Mouse (Mus musculus) liver, adult 2 months (tissue): ENCODE measurements around the gene Aatk. TPM values are rescaled to one million over a fixed set of nuclear protein-coding genes. Genes with fewer than 3 reads are reported as not detected.
A peak's percentile ranks its signal among the peaks of the same experiment; 100 is the strongest.

Experiments used
- DNase-seq: peaks from one replicate; pipeline ENCODE4 v3.0.0-alpha.2; 2011; ENCODE audit warnings: low read depth, low spot score; ENCODE audit errors: extremely low read depth
- H3K27ac ChIP-seq: fragments of 200-500 bp; replicated peaks from 2 replicates; pipeline ENCODE4 v1.5.1; 2012; ENCODE audit warnings: low read depth, mild to moderate bottlenecking, control low read depth, inconsistent platforms, low read length; ENCODE audit not compliant: insufficient read depth
- H3K27me3 ChIP-seq: fragments of 200-500 bp; 2 replicates; pipeline ENCODE4 v1.6.1; 2012; ENCODE audit warnings: mild to moderate bottlenecking, moderate library complexity, low read length, inconsistent platforms; ENCODE audit not compliant: control insufficient read depth, insufficient read depth
- H3K36me3 ChIP-seq: fragments of 200-500 bp; 2 replicates; pipeline ENCODE4 v1.6.1; 2012; ENCODE audit warnings: low read length, inconsistent platforms; ENCODE audit not compliant: control insufficient read depth, insufficient read depth
- H3K4me1 ChIP-seq: fragments of 200-500 bp; 2 replicates; pipeline ENCODE4 v1.6.1; 2011; ENCODE audit warnings: low read length; ENCODE audit not compliant: control insufficient read depth, insufficient read depth
- H3K4me3 ChIP-seq: fragments of 200-500 bp; 2 replicates; pipeline ENCODE4 v1.5.1; 2011; ENCODE audit warnings: low read depth, mild to moderate bottlenecking, control low read depth, low read length, moderate library complexity; ENCODE audit not compliant: insufficient read depth
- H3K79me2 ChIP-seq: fragments of 200-500 bp; 2 replicates; pipeline ENCODE4 v1.6.1; 2012; ENCODE audit warnings: inconsistent platforms, mild to moderate bottlenecking, low read length, moderate library complexity; ENCODE audit not compliant: control insufficient read depth, insufficient read depth
- H3K9ac ChIP-seq: fragments of 200-500 bp; 2 replicates; pipeline ENCODE4 v1.6.1; 2012; ENCODE audit warnings: low read depth, mild to moderate bottlenecking, control low read depth, inconsistent platforms, low read length
- CTCF ChIP-seq: fragments of 200-500 bp; IDR thresholded peaks from 2 replicates; pipeline ENCODE4 v1.5.1; 2011; ENCODE audit warnings: low read depth, low read length, control low read depth
- POLR2A ChIP-seq: fragments of 200-500 bp; IDR thresholded peaks from 2 replicates; pipeline ENCODE4 v1.6.1; 2011; ENCODE audit warnings: low read length, control low read depth; ENCODE audit not compliant: insufficient read depth; ENCODE audit errors: extremely low read depth
- WGBS: fragments of 180-500 bp; shearing (Covaris S2); methylation state at CpG from one replicate; pipeline ENCODE4 v1.1.7; 2018; 5-methylcytosine and 5-hydroxymethylcytosine counted together
- polyA plus RNA-seq: library from polyadenylated mRNA; depleted of rRNA; stranded (reverse); fragments of >200 nt; gene quantifications from 2 replicates; pipeline ENCODE4 v1.2.3, GENCODE M21; 2012
- total RNA-seq: library from RNA; depleted of rRNA; stranded (reverse); fragments of >200 nt; gene quantifications from 2 replicates; pipeline ENCODE4 v1.2.3, GENCODE M21; 2014

Aatk gene
- total and polyA plus RNA-seq, 2 experiments, result 1.0 to 2.0 TPM

DNA sequence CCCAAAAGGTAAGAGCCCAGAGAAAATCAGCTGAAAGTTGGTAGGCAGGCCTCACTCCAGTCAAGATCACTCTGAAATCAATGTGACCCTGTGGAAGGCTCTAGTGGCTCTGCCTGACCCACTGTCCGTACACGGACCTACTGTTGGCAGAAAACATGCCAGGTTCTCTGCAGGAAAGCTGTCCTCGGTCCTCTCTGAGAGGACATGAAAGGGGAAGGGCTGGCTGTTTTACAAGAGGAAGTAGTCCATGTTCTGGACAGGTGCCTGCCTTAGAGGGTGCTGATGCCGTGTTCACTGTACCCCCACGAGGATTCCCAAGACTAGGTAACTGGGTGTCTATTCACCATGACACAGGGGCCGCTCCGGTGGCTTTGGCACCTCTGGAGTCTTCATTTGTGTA lies 59.1 kb downstream of the Aatk start:
- no peak overlapping the region for H3K4me3 ChIP-seq
- no peak for TF ChIP-seq CTCF
- no peak for TF ChIP-seq POLR2A
- DNase-seq, result peak; percentile 84
- no peaks in the 10 kb centered on the region for H3K36me3 ChIP-seq
- H3K27me3 ChIP-seq, result no peaks in the 10 kb centered on the region
- peak overlapping the region; percentile 14 for H3K27ac ChIP-seq
- 23% methylated on average over 7 of the region's 7 CpGs for WGBS
- H3K79me2 ChIP-seq, result no peaks in the 10 kb centered on the region
- H3K4me1 ChIP-seq, result peaks cover 34% of the 10 kb centered on the region
- H3K9ac ChIP-seq, result no peak overlapping the region; the same call in 1 of the 2 replicates

- TF ChIP-seq CTCF, result no peak
- no peak for TF ChIP-seq POLR2A
- H3K4me1 ChIP-seq, result peaks cover 38% of the 10 kb centered on the region
- WGBS, result 84% methylated on average over 9 of the region's 9 CpGs
- no peaks in the 10 kb centered on the region for H3K27me3 ChIP-seq
- no peak overlapping the region for H3K4me3 ChIP-seq
- H3K36me3 ChIP-seq, result 0 out of 2 replicates have a peak, but pooled peaks cover 1% of the 10 kb centered on the region
- H3K79me2 ChIP-seq, result no peaks in the 10 kb centered on the region
- DNase-seq, result no peak
- no peak overlapping the region for H3K9ac ChIP-seq
- H3K27ac ChIP-seq, result no peak overlapping the region; the same call in 1 of the 2 replicates
Observed at GRCm38 (mm10) chr11:119986751-119987425, 60.1 kb downstream of the Aatk start.

DNA sequence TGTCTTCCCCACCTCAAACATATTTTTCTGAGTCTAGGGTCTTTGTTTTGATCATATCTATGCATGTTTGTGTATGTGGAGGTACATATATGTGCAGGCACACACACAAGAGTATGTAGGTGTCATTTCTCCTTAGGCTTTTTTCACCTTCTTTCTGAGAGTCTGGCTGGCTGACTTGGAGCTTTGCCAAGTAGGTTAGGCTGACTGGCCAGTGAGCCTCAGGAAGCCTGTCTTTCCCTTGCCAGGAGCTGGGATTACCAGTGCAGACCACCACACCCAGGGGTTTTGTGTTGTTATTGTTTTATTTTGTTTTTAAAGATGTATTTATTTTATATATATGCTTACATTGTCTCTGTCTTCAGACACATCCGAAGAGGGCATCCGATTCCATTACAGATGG lies 63.8 kb downstream of the Aatk start:
- Histone ChIP-seq H3K4me1 (peaks cover 35% of the 10 kb centered on the region), H3K9ac (no peak overlapping the region), H3K36me3 (peaks cover 5% of the 10 kb centered on the region; the same call in 1 of the 2 replicates), H3K79me2 (no peaks in the 10 kb centered on the region), H3K4me3 (no peak overlapping the region), H3K27ac (no peak overlapping the region), H3K27me3 (no peaks in the 10 kb centered on the region)
- 92% methylated on average over 2 of the region's 2 CpGs for WGBS
- DNase-seq, result no peak
- no peak for TF ChIP-seq CTCF
- no peak for TF ChIP-seq POLR2A

GRCm38 (mm10) chr11:119982236-119982635 lies 64.7 kb downstream of the Aatk start:
- 94% methylated on average over 3 of the region's 3 CpGs for WGBS
- 0 out of 2 replicates have a peak, but pooled peaks cover under 1% of the 10 kb centered on the region for H3K79me2 ChIP-seq
- no peak overlapping the region for H3K4me3 ChIP-seq
- H3K36me3 ChIP-seq, result peaks cover 5% of the 10 kb centered on the region; the same call in 1 of the 2 replicates
- DNase-seq, result no peak
- TF ChIP-seq CTCF (no peak), POLR2A (no peak)
- H3K4me1 ChIP-seq, result peaks cover 27% of the 10 kb centered on the region
- no peak overlapping the region for H3K27ac ChIP-seq
- no peaks in the 10 kb centered on the region for H3K27me3 ChIP-seq
- no peak overlapping the region for H3K9ac ChIP-seq

DNA sequence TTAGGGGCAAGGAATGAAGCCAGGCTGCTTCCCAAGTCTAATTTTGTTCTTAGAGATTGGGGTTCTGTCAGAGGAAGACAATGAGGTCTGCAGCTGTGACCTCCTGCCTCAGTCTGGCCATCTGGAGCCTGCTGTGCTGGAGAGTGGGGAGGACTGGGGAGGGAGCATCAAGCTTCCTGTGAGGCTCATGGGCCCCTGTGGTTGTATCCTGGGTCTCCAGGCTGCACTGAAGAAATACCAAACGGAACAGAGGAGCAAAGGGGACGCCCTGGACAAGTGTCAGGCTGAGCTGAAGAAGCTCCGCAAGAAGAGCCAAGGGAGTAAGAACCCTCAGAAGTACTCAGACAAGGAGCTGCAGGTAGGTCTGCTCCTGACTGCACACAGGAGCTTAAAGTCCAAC lies 65.2 kb downstream of the Aatk start:
- Histone ChIP-seq H3K9ac (no peak overlapping the region), H3K4me3 (no peak overlapping the region), H3K27ac (no peak overlapping the region), H3K36me3 (peaks cover 5% of the 10 kb centered on the region; the same call in 1 of the 2 replicates), H3K27me3 (no peaks in the 10 kb centered on the region), H3K4me1 (peaks cover 23% of the 10 kb centered on the region), H3K79me2 (peaks cover 5% of the 10 kb centered on the region; the same call in 1 of the 2 replicates)
- no peak for TF ChIP-seq POLR2A
- TF ChIP-seq CTCF, result no peak
- DNase-seq, result no peak
- WGBS, result 82% methylated on average over 3 of the region's 3 CpGs

DNA sequence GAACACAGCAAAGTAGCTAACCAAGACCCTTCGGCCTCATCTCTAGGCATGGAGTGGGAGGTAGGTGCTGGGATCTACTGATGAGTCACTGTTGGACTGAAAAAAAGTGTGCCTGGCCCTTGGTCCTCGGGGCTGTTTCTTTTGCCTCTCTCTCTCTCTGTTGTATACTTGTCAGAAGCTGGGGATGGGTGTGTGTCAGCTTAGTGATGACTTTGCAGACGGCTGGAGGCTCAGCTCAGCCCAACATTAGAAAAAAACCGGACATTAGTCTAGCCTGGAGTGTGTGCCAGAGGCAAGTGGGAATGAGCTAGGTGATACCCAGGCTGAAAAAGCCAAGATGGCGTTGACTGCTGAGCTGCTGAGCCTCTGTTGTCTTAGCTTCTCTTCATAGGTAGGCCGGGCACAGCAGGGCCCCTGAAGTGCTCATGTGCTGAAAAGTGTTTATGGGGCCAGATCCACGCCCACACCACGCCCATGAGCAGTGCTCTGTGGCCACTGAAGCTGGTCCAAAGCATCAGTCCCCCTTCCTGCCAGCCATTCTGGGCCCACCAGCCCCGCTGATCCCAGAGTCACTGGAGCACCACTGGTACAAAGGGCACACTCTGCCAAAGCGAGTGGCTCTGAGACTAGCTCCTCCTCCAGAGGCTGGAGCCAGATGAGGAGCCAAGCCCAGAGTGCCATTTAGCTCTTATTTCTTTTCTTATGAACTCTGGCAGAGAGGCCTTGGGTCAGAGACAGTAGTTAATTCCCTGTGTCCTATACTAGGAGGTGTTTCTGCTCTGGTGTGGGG lies 67.2 kb downstream of the Aatk start:
- 58% methylated on average over 10 of the region's 10 CpGs for WGBS
- Histone ChIP-seq H3K27me3 (no peaks in the 10 kb centered on the region), H3K4me3 (no peak overlapping the region), H3K9ac (no peak overlapping the region), H3K36me3 (peaks cover 5% of the 10 kb centered on the region; the same call in 1 of the 2 replicates), H3K27ac (no peak overlapping the region), H3K4me1 (peaks cover 14% of the 10 kb centered on the region), H3K79me2 (peaks cover 5% of the 10 kb centered on the region; the same call in 1 of the 2 replicates)
- DNase-seq, result peak; percentile 63
- TF ChIP-seq POLR2A, result no peak
- no peak for TF ChIP-seq CTCF
